Mouse (Mus musculus): Measurements from ENCODE around the gene Gm26620. TPM values are rescaled to one million over a fixed set of nuclear protein-coding genes. Genes with fewer than 3 reads are reported as not detected.

The Gm26620 gene
- total RNA-seq, 2 experiments from 2014 or later = 0.45 to 0.58 TPM

GRCm38 (mm10) chr1:170926941-170927340 is 42.1 kb downstream of the Gm26620 start:
- TF ChIP-seq CTCF (IDR thresholded peaks at IDR 0.05) = no peak
- Histone ChIP-seq H3K27ac (no peak overlapping the region), H3K4me3 (no peak overlapping the region)
- intact Hi-C loops (cut with DNase I) = no loop called here
- no peak for DNase-seq (ENCODE audit: extremely low spot score in 1 of 2, low spot score in 2 of 2)

GRCm38 (mm10) chr1:170927378-170927777 is 42.5 kb downstream of the Gm26620 start, which contains the start of gene Fcrla:
Gene Fcrla (minus strand): TSS chr1:170927583.
- no peak for DNase-seq (ENCODE audit: extremely low spot score in 1 of 2, low spot score in 2 of 2)
- intact Hi-C loops (cut with DNase I) = no loop called here
- TF ChIP-seq CTCF (IDR thresholded peaks at IDR 0.05) = no peak
- H3K4me3 ChIP-seq = no peak within 1 kb of the TSS
- H3K27ac ChIP-seq = no peak within 1 kb of the TSS

- Histone ChIP-seq H3K27ac (no peak overlapping the region), H3K4me3 (no peak overlapping the region)
- intact Hi-C loops (cut with DNase I) = no loop called here
- TF ChIP-seq CTCF (IDR thresholded peaks at IDR 0.05) = no peak
- DNase-seq (ENCODE audit: extremely low spot score in 1 of 2, low spot score in 2 of 2) = no peak
Observed at GRCm38 (mm10) chr1:170928467-170928866, 43.6 kb downstream of the Gm26620 start.

GRCm38 (mm10) chr1:170929245-170929644 is 44.4 kb downstream of the Gm26620 start:
- no peak for DNase-seq (ENCODE audit: extremely low spot score in 1 of 2, low spot score in 2 of 2)
- intact Hi-C loops (cut with DNase I) = no loop called here
- H3K4me3 ChIP-seq = no peak overlapping the region
- H3K27ac ChIP-seq = no peak overlapping the region
- TF ChIP-seq CTCF (IDR thresholded peaks at IDR 0.05) = no peak

- Histone ChIP-seq H3K27ac (no peak overlapping the region), H3K4me3 (no peak overlapping the region)
- no peak for DNase-seq (ENCODE audit: extremely low spot score in 1 of 2, low spot score in 2 of 2)
- no peak for TF ChIP-seq CTCF (IDR thresholded peaks at IDR 0.05)
- intact Hi-C loops (cut with DNase I) = no loop called here
Observed at GRCm38 (mm10) chr1:170932043-170932442, 47.2 kb downstream of the Gm26620 start.

GRCm38 (mm10) chr1:170933386-170933920 is 48.6 kb downstream of the Gm26620 start:
- no peak for TF ChIP-seq CTCF (IDR thresholded peaks at IDR 0.05)
- DNase-seq (ENCODE audit: extremely low spot score in 1 of 2, low spot score in 2 of 2) = no peak
- Histone ChIP-seq H3K27ac (no peak overlapping the region), H3K4me3 (no peak overlapping the region)
- intact Hi-C loops (cut with DNase I) = no loop called here

- no peak overlapping the region for H3K27ac ChIP-seq
- no peak overlapping the region for H3K4me3 ChIP-seq
- intact Hi-C loops (cut with DNase I) = no loop called here
- TF ChIP-seq CTCF (IDR thresholded peaks at IDR 0.05) = no peak
- DNase-seq (ENCODE audit: extremely low spot score in 1 of 2, low spot score in 2 of 2) = no peak
Observed at GRCm38 (mm10) chr1:170933940-170934339, 49.1 kb downstream of the Gm26620 start.

- no peak overlapping the region for H3K4me3 ChIP-seq
- intact Hi-C loops (cut with DNase I) = no loop called here
- no peak for DNase-seq (ENCODE audit: extremely low spot score in 1 of 2, low spot score in 2 of 2)
- no peak overlapping the region for H3K27ac ChIP-seq
- TF ChIP-seq CTCF (IDR thresholded peaks at IDR 0.05) = no peak
Observed at GRCm38 (mm10) chr1:170934383-170934782, 49.5 kb downstream of the Gm26620 start.

Other genes starting within 250 kb of the Gm26620 start
- gene Olfml2b, start 240.5 kb upstream of the Gm26620 start, total RNA-seq (2021) = 1 to 10 TPM; 2.9 to 3.2 TPM
- gene Atf6, start 17.3 kb upstream of the Gm26620 start, total RNA-seq (2021) = 10 to 100 TPM; 52.7 to 59.5 TPM
- 10 to 100 TPM; 14.3 to 15.5 TPM for gene Dusp12, start 475 bp downstream of the Gm26620 start, total RNA-seq (2021)
- under 1 TPM; 0.97 to 0.98 TPM for gene Fcrlb, start 27.9 kb downstream of the Gm26620 start, total RNA-seq (2021)
- not detected for gene Fcrla, start 42.5 kb downstream of the Gm26620 start, total RNA-seq (2021)
- gene Fcgr2b, start 91.5 kb downstream of the Gm26620 start, total RNA-seq (2021) = 1 to 10 TPM; 4.7 to 5.0 TPM
- under 1 TPM in 1 of 2 experiments, not detected in 1; 0.36 TPM for gene Fcgr4, start 133.9 kb downstream of the Gm26620 start, total RNA-seq (2021)
- gene Fcgr3, start 179.9 kb downstream of the Gm26620 start, total RNA-seq (2021) = 10 to 100 TPM; 11.6 to 14.3 TPM
- 1 to 10 TPM in 1 of 2 experiments, not detected in 1; 1.5 TPM for gene Cfap126, start 228.9 kb downstream of the Gm26620 start, total RNA-seq (2021)

Data from left cerebral cortex, adult 2 months (tissue).